In the genomic region with DNA sequence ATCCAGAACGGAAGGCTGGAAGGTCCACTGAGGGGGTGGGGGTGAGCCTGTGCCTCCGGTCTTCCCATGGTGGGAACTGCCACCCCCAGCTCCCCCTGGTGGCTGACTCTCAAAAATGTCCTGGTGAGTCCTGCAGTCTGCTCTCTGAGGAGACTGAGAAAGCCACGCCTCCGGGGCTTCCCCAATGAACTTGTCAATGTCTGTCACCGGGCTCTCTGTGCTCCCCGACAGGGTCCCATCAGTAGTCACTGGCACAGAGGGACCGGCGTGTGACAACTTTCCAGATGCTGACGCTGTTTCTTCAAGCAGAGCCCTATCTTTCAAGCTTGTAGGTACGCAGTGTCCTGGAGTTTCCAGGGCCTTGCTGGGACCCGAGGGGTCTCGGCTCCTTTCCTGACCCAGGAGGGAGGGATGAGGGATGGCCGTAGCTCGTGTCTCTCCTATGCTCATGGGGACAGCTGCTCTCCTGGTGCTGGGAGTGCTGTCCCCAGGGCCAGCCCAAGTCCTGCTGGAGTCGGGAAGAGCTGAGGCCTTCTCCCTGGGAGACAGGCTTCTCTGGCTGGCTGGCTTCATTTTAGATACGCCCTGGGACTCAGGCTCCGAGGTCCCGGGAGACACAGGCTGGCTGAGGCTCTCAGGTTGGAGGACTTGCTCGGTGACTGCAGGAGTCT, we compare ENCODE assay signal across 8 mouse cellular contexts. TPM values are rescaled to one million over a fixed set of nuclear protein-coding genes. Genes with fewer than 3 reads are reported as not detected.
A peak's percentile ranks its signal among the peaks of the same experiment; 100 is the strongest.
DNase-seq lines count a peak whose midpoint lies in the region; ATAC-seq and TF ChIP-seq lines count a peak whose summit lies in the region.

No protein-coding gene starts in this region.

- 3% methylated on average over 19 of the region's 19 CpGs for WGBS in forebrain, embryonic 11.5 days
- WGBS in heart, embryonic 16.5 days = 6% methylated on average over 19 of the region's 19 CpGs
- WGBS in liver, embryonic 16.5 days (ENCODE audit: insufficient replicate concordance) = 4% methylated on average over 19 of the region's 19 CpGs
- 4% methylated on average over 19 of the region's 19 CpGs for WGBS in neural tube, embryonic 13.5 days

- H3K4me3 ChIP-seq in E14TG2a.4 (replicated peaks; ENCODE audit: low read length) = peak overlapping the region; percentile 76
- H3K4me3 ChIP-seq in forebrain, embryonic 11.5 days (ENCODE audit: low read depth, low read length) = peak overlapping the region; percentile 22
- H3K4me3 ChIP-seq in heart, embryonic 16.5 days (ENCODE audit: low read length) = peak overlapping the region; percentile 41
- peak overlapping the region; percentile 55 for H3K4me3 ChIP-seq in liver, embryonic 16.5 days (ENCODE audit: low read depth, low read length)
- H3K4me3 ChIP-seq in neural tube, embryonic 13.5 days = peak overlapping the region; percentile 22

- DNase-seq in c-Kit-positive CD71-positive TER-119-negative erythroid progenitor cells, embryonic 14.5 days (ENCODE audit: low read depth) = peak; percentile 95
- DNase-seq in forebrain, embryonic 11.5 days (ENCODE audit: low spot score) = peak; percentile 95
- DNase-seq in kidney, postnatal 25 days = peak; percentile 86 to 88
- peak; percentile 92 for DNase-seq in testis, postnatal 10 days (ENCODE audit: low spot score)

- H3K4me1 ChIP-seq in E14TG2a.4 (replicated peaks; ENCODE audit: low read depth, low read length) = peaks cover 55% of the 10 kb centered on the region
- H3K4me1 ChIP-seq in forebrain, embryonic 11.5 days (replicated peaks; ENCODE audit: control insufficient read depth, insufficient read depth, low read length) = peaks cover 4% of the 10 kb centered on the region; the same call in 1 of the 2 replicates
- peaks cover 11% of the 10 kb centered on the region for H3K4me1 ChIP-seq in heart, embryonic 16.5 days (ENCODE audit: control insufficient read depth, insufficient read depth, low read length)
- H3K4me1 ChIP-seq in liver, embryonic 16.5 days (ENCODE audit: control insufficient read depth, low read depth, low read length) = peaks cover 20% of the 10 kb centered on the region
- peaks cover 17% of the 10 kb centered on the region for H3K4me1 ChIP-seq in neural tube, embryonic 13.5 days (replicated peaks)

- peak; percentile 67 for TF ChIP-seq CTCF in E14TG2a.4 (conservative IDR thresholded peaks at IDR 0.05; ENCODE audit: low read length)

- H3K9me3 ChIP-seq in E14TG2a.4 (ENCODE audit: low read length) = peaks cover 6% of the 10 kb centered on the region; the same call in 1 of the 2 replicates
- H3K9me3 ChIP-seq in forebrain, embryonic 11.5 days (ENCODE audit: control insufficient read depth, low read length) = no peaks in the 10 kb centered on the region
- 0 out of 2 replicates have a peak, but pooled peaks cover 2% of the 10 kb centered on the region for H3K9me3 ChIP-seq in heart, embryonic 16.5 days (replicated peaks; ENCODE audit: control insufficient read depth, low read length)
- H3K9me3 ChIP-seq in liver, embryonic 16.5 days (replicated peaks; ENCODE audit: control insufficient read depth, low read length) = no peaks in the 10 kb centered on the region
- H3K9me3 ChIP-seq in neural tube, embryonic 13.5 days = no peaks in the 10 kb centered on the region

- H3K4me2 ChIP-seq in forebrain, embryonic 11.5 days (ENCODE audit: low read depth, low read length, severe bottlenecking) = peak overlapping the region; percentile 44
- peak overlapping the region; percentile 67 for H3K4me2 ChIP-seq in heart, embryonic 16.5 days (ENCODE audit: low read depth, low read length)
- peak overlapping the region; percentile 72 for H3K4me2 ChIP-seq in liver, embryonic 16.5 days (ENCODE audit: low read depth, low read length)
- peak overlapping the region; percentile 51 for H3K4me2 ChIP-seq in neural tube, embryonic 13.5 days

- ATAC-seq in forebrain, embryonic 11.5 days (replicated peaks; ENCODE audit: low FRiP score) = peak; percentile 90
- peak; percentile 90 for ATAC-seq in heart, embryonic 16.5 days (replicated peaks; ENCODE audit: extremely low read depth, insufficient read depth, low FRiP score)
- peak; percentile 80 for ATAC-seq in liver, embryonic 16.5 days (ENCODE audit: low read depth)
- ATAC-seq in neural tube, embryonic 13.5 days (ENCODE audit: low read depth) = peak; percentile 48

- H3K9ac ChIP-seq in forebrain, embryonic 11.5 days (ENCODE audit: low read length) = peak overlapping the region; percentile 28; the same call in 1 of the 2 replicates
- peak overlapping the region; percentile 63 for H3K9ac ChIP-seq in heart, embryonic 16.5 days (ENCODE audit: low read length)
- H3K9ac ChIP-seq in liver, embryonic 16.5 days (ENCODE audit: low read depth, low read length) = peak overlapping the region; percentile 51; the same call in 1 of the 2 replicates
- H3K9ac ChIP-seq in neural tube, embryonic 13.5 days = peak overlapping the region; percentile 18; the same call in 1 of the 2 replicates

- H3K27me3 ChIP-seq in E14TG2a.4 (ENCODE audit: insufficient read depth, low read length) = peaks cover 39% of the 10 kb centered on the region
- no peaks in the 10 kb centered on the region for H3K27me3 ChIP-seq in forebrain, embryonic 11.5 days (ENCODE audit: control insufficient read depth, insufficient read depth, low read length)
- H3K27me3 ChIP-seq in heart, embryonic 16.5 days (ENCODE audit: control insufficient read depth, insufficient read depth, low read length) = no peaks in the 10 kb centered on the region
- H3K27me3 ChIP-seq in liver, embryonic 16.5 days (ENCODE audit: control insufficient read depth, insufficient read depth, low read depth, low read length) = no peaks in the 10 kb centered on the region
- peaks cover 7% of the 10 kb centered on the region; the same call in 1 of the 2 replicates for H3K27me3 ChIP-seq in neural tube, embryonic 13.5 days

- no peak overlapping the region for H3K27ac ChIP-seq in forebrain, embryonic 11.5 days (ENCODE audit: low read depth, low read length)
- H3K27ac ChIP-seq in heart, embryonic 16.5 days (ENCODE audit: low read length) = peak overlapping the region; percentile 49
- peak overlapping the region; percentile 20; the same call in 1 of the 2 replicates for H3K27ac ChIP-seq in liver, embryonic 16.5 days (ENCODE audit: low read length)
- no peak overlapping the region for H3K27ac ChIP-seq in neural tube, embryonic 13.5 days (replicated peaks)

- no peaks in the 10 kb centered on the region for H3K36me3 ChIP-seq in E14TG2a.4 (ENCODE audit: insufficient read depth, low read length)
- no peaks in the 10 kb centered on the region for H3K36me3 ChIP-seq in forebrain, embryonic 11.5 days (ENCODE audit: control insufficient read depth, insufficient read depth, low read length)
- H3K36me3 ChIP-seq in heart, embryonic 16.5 days (ENCODE audit: control insufficient read depth, insufficient read depth) = peaks cover 3% of the 10 kb centered on the region
- H3K36me3 ChIP-seq in liver, embryonic 16.5 days (ENCODE audit: control insufficient read depth, insufficient read depth) = no peaks in the 10 kb centered on the region
- no peaks in the 10 kb centered on the region for H3K36me3 ChIP-seq in neural tube, embryonic 13.5 days

RNA-seq across cellular contexts. Expression of a gene that starts 54.1 kb away (rescaled TPM):
- 1.0 TPM in 1 of 2 replicates, not detected in the other for polyA plus RNA-seq in forebrain, embryonic 11.5 days (2014; fragmentation: Nextera tagmentation; extraction: Ambion mirVana)
- polyA plus RNA-seq in heart, embryonic 16.5 days (2015; fragmentation: Nextera tagmentation; extraction: Ambion mirVana) = 0.75 TPM in 1 of 2 replicates, not detected in the other
- 1.1 and 1.4 TPM in 2 replicates for polyA plus RNA-seq in liver, embryonic 16.5 days (2015; fragmentation: Nextera tagmentation; extraction: Ambion mirVana)
- 1.3 TPM in 1 of 2 replicates, not detected in the other for polyA plus RNA-seq in neural tube, embryonic 13.5 days (2015; fragmentation: Nextera tagmentation; extraction: Ambion mirVana)

RNA-seq across cellular contexts. Expression of a gene that starts 54.5 kb away (rescaled TPM):
- 102 and 103 TPM in 2 replicates for polyA plus RNA-seq in forebrain, embryonic 11.5 days (2014; fragmentation: Nextera tagmentation; extraction: Ambion mirVana)
- polyA plus RNA-seq in heart, embryonic 16.5 days (2015; fragmentation: Nextera tagmentation; extraction: Ambion mirVana) = 61.3 and 67.6 TPM in 2 replicates
- 38.1 and 41.1 TPM in 2 replicates for polyA plus RNA-seq in liver, embryonic 16.5 days (2015; fragmentation: Nextera tagmentation; extraction: Ambion mirVana)
- 82.9 and 91.5 TPM in 2 replicates for polyA plus RNA-seq in neural tube, embryonic 13.5 days (2015; fragmentation: Nextera tagmentation; extraction: Ambion mirVana)

Comparison
In these comparisons a context has a peak if more than half of its experiments do, and no peak if none do; other contexts are left out.
1. H3K4me3 ChIP-seq: peak in every context shown above with its lines; median percentile 76 in E14TG2a.4; 55 in liver, embryonic 16.5 days; 41 in heart, embryonic 16.5 days; 22 in forebrain, embryonic 11.5 days; 22 in neural tube, embryonic 13.5 days.
2. H3K27ac ChIP-seq: peak in heart, embryonic 16.5 days (single experiment) and liver, embryonic 16.5 days (single experiment); none in forebrain, embryonic 11.5 days (single experiment) and neural tube, embryonic 13.5 days (single experiment).
3. Peak in every context shown above with its lines, with median percentiles within 50 percentile points of each other: DNase-seq, ATAC-seq, H3K4me2 ChIP-seq and H3K9ac ChIP-seq.